Mouse (Mus musculus): ENCODE measurements around the gene Atp8b5. TPM values are rescaled to one million over a fixed set of nuclear protein-coding genes. Genes with fewer than 3 reads are reported as not detected.

Gene Atp8b5
- polyA plus RNA-seq, 1 experiment from 2014 or later, result 0.15 TPM

DNA sequence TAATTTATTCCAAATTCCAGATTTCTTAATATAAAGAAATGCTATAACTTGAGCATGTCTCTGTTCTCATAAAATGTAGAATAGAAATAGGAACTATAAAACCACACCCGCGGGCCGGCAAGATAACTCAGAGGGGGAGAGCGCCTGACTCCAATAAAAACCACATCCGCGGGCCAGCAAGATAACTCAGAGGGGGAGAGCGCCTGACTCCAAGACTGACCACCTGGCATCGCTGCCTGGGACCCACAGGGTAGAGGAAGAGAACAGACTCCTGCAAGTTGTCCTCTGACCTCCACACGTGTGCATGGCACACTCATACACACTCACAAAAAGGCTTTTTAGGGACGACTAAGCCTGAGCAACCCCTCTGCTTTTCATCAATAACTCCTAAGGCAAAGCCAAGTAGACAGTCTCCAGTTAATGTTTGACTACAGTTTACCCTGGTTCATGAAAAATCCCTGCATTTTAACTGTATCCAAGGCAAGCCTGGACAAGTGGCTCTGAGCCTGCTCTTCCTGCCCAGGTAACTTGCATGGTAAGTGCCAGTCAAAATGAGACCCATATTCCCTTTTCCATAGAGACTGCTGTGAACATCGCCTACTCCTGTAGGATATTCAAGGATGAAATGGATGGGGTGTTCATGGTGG is 98.1 kb downstream of the Atp8b5 start:
- H3K27me3 ChIP-seq (ENCODE audit: control insufficient read depth, insufficient read depth, low read length), result no peaks in the 10 kb centered on the region
- DNase-seq (ENCODE audit: low spot score) (no peak), ATAC-seq (ENCODE audit: insufficient number of reproducible peaks, low FRiP score, low TSS enrichment, low read depth) (no peak)
- no peaks in the 10 kb centered on the region for H3K4me1 ChIP-seq (ENCODE audit: control insufficient read depth, insufficient read depth, low read length)
- H3K36me3 ChIP-seq (ENCODE audit: control insufficient read depth, insufficient read depth, low read length), result no peaks in the 10 kb centered on the region
- H3K4me2 ChIP-seq (ENCODE audit: low read depth, severe bottlenecking), result no peak overlapping the region
- no peak overlapping the region for H3K4me3 ChIP-seq (ENCODE audit: low read depth, low read length)
- H3K9me3 ChIP-seq (ENCODE audit: control insufficient read depth, low read length), result no peaks in the 10 kb centered on the region
- H3K9ac ChIP-seq (ENCODE audit: low read length), result no peak overlapping the region
- WGBS, result 85% methylated on average over 11 of the region's 11 CpGs
- H3K27ac ChIP-seq (replicated peaks; ENCODE audit: low read depth, low read length), result no peak overlapping the region

- H3K4me1 ChIP-seq (ENCODE audit: control insufficient read depth, insufficient read depth, low read length), result no peaks in the 10 kb centered on the region
- no peaks in the 10 kb centered on the region for H3K36me3 ChIP-seq (ENCODE audit: control insufficient read depth, insufficient read depth, low read length)
- H3K27me3 ChIP-seq (ENCODE audit: control insufficient read depth, insufficient read depth, low read length), result no peaks in the 10 kb centered on the region
- no peak overlapping the region for H3K9ac ChIP-seq (ENCODE audit: low read length)
- no peak overlapping the region for H3K4me3 ChIP-seq (ENCODE audit: low read depth, low read length)
- DNase-seq (ENCODE audit: low spot score) (no peak), ATAC-seq (ENCODE audit: insufficient number of reproducible peaks, low FRiP score, low TSS enrichment, low read depth) (no peak)
- WGBS, result 91% methylated on average over 5 of the region's 5 CpGs
- H3K27ac ChIP-seq (replicated peaks; ENCODE audit: low read depth, low read length), result no peak overlapping the region
- H3K4me2 ChIP-seq (ENCODE audit: low read depth, severe bottlenecking), result no peak overlapping the region
- H3K9me3 ChIP-seq (ENCODE audit: control insufficient read depth, low read length), result no peaks in the 10 kb centered on the region
These were observed 100.3 kb downstream of the Atp8b5 start for GRCm38 (mm10) chr4:43367295-43367694.

- H3K27me3 ChIP-seq (ENCODE audit: control insufficient read depth, insufficient read depth, low read length), result no peaks in the 10 kb centered on the region
- no peaks in the 10 kb centered on the region for H3K4me1 ChIP-seq (ENCODE audit: control insufficient read depth, insufficient read depth, low read length)
- no peak overlapping the region for H3K4me3 ChIP-seq (ENCODE audit: low read depth, low read length)
- no peak overlapping the region for H3K4me2 ChIP-seq (ENCODE audit: low read depth, severe bottlenecking)
- DNase-seq (ENCODE audit: low spot score), result no peak
- no peaks in the 10 kb centered on the region for H3K9me3 ChIP-seq (ENCODE audit: control insufficient read depth, low read length)
- 92% methylated on average over 9 of the region's 9 CpGs for WGBS
- ATAC-seq (ENCODE audit: insufficient number of reproducible peaks, low FRiP score, low TSS enrichment, low read depth), result no peak
- no peaks in the 10 kb centered on the region for H3K36me3 ChIP-seq (ENCODE audit: control insufficient read depth, insufficient read depth, low read length)
- no peak overlapping the region for H3K9ac ChIP-seq (ENCODE audit: low read length)
- no peak overlapping the region for H3K27ac ChIP-seq (replicated peaks; ENCODE audit: low read depth, low read length)
These were observed 100.8 kb downstream of the Atp8b5 start for GRCm38 (mm10) chr4:43367787-43368186.

DNA sequence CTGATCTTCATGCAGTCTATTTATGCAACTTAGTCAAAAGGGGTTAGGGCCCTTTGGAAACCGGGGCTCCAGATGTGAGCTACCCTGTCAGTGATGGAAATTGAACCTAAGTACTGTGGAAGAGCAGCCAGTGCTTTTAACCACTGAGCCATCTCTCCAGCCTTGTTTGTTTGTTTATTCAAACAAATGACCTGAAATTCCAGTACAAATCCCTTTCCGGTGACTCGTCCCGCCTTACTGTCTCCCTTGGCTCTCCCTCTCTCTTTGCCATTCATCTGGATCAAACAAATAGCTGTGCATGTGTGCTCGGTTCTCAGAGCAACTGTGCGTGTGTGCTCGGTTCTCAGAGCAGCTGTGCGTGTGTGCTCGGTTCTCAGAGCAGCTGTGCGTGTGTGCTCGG is 104.4 kb downstream of the Atp8b5 start:
- Histone ChIP-seq H3K36me3 (ENCODE audit: control insufficient read depth, insufficient read depth, low read length) (no peaks in the 10 kb centered on the region), H3K4me3 (ENCODE audit: low read depth, low read length) (no peak overlapping the region), H3K9ac (ENCODE audit: low read length) (no peak overlapping the region), H3K9me3 (ENCODE audit: control insufficient read depth, low read length) (no peaks in the 10 kb centered on the region), H3K27me3 (ENCODE audit: control insufficient read depth, insufficient read depth, low read length) (0 out of 2 replicates have a peak, but pooled peaks cover 2% of the 10 kb centered on the region), H3K27ac (replicated peaks; ENCODE audit: low read depth, low read length) (no peak overlapping the region), H3K4me1 (ENCODE audit: control insufficient read depth, insufficient read depth, low read length) (no peaks in the 10 kb centered on the region), H3K4me2 (ENCODE audit: low read depth, severe bottlenecking) (no peak overlapping the region)
- 72% methylated on average over 10 of the region's 11 CpGs for WGBS
- no peak for ATAC-seq (ENCODE audit: insufficient number of reproducible peaks, low FRiP score, low TSS enrichment, low read depth)
- DNase-seq (ENCODE audit: low spot score), result no peak

GRCm38 (mm10) chr4:43372155-43372554 is 105.2 kb downstream of the Atp8b5 start:
- no peak overlapping the region for H3K27ac ChIP-seq (replicated peaks; ENCODE audit: low read depth, low read length)
- DNase-seq (ENCODE audit: low spot score) (no peak), ATAC-seq (ENCODE audit: insufficient number of reproducible peaks, low FRiP score, low TSS enrichment, low read depth) (no peak)
- H3K27me3 ChIP-seq (ENCODE audit: control insufficient read depth, insufficient read depth, low read length), result 0 out of 2 replicates have a peak, but pooled peaks cover 2% of the 10 kb centered on the region
- H3K9me3 ChIP-seq (ENCODE audit: control insufficient read depth, low read length), result no peaks in the 10 kb centered on the region
- no peaks in the 10 kb centered on the region for H3K4me1 ChIP-seq (ENCODE audit: control insufficient read depth, insufficient read depth, low read length)
- no peak overlapping the region for H3K4me2 ChIP-seq (ENCODE audit: low read depth, severe bottlenecking)
- H3K9ac ChIP-seq (ENCODE audit: low read length), result no peak overlapping the region
- no peaks in the 10 kb centered on the region for H3K36me3 ChIP-seq (ENCODE audit: control insufficient read depth, insufficient read depth, low read length)
- H3K4me3 ChIP-seq (ENCODE audit: low read depth, low read length), result no peak overlapping the region
- WGBS, result 73% methylated on average over 4 of the region's 4 CpGs

GRCm38 (mm10) chr4:43374266-43374665 is 107.3 kb downstream of the Atp8b5 start:
- Histone ChIP-seq H3K9ac (ENCODE audit: low read length) (no peak overlapping the region), H3K27ac (replicated peaks; ENCODE audit: low read depth, low read length) (no peak overlapping the region), H3K36me3 (ENCODE audit: control insufficient read depth, insufficient read depth, low read length) (no peaks in the 10 kb centered on the region), H3K4me3 (ENCODE audit: low read depth, low read length) (no peak overlapping the region), H3K4me1 (ENCODE audit: control insufficient read depth, insufficient read depth, low read length) (no peaks in the 10 kb centered on the region), H3K4me2 (ENCODE audit: low read depth, severe bottlenecking) (no peak overlapping the region), H3K9me3 (ENCODE audit: control insufficient read depth, low read length) (no peaks in the 10 kb centered on the region), H3K27me3 (ENCODE audit: control insufficient read depth, insufficient read depth, low read length) (0 out of 2 replicates have a peak, but pooled peaks cover 2% of the 10 kb centered on the region)
- ATAC-seq (ENCODE audit: insufficient number of reproducible peaks, low FRiP score, low TSS enrichment, low read depth) (no peak), DNase-seq (ENCODE audit: low spot score) (no peak)
- 80% methylated on average over 4 of the region's 4 CpGs for WGBS

DNA sequence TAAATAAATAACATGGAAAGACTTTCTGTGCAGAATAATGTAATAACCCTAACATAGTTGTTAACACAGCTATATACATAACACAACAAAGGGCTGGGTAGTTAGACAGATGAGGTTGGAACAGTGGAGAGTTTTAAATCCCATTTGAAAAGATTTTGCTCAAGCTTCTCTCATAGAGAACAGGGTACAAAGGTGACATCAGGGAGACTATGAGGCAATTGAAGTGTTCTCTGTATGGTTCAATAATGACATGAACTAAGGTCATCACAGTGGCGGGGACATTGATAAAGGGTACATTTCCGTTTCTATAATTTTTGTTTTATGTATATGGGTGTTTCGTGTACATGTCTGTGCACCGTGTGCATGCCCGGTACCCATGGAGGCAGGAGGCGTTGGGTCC is 112.6 kb downstream of the Atp8b5 start:
- Histone ChIP-seq H3K27ac (replicated peaks; ENCODE audit: low read depth, low read length) (no peak overlapping the region), H3K9ac (ENCODE audit: low read length) (no peak overlapping the region), H3K27me3 (ENCODE audit: control insufficient read depth, insufficient read depth, low read length) (peaks cover 8% of the 10 kb centered on the region; the same call in 1 of the 2 replicates), H3K36me3 (ENCODE audit: control insufficient read depth, insufficient read depth, low read length) (no peaks in the 10 kb centered on the region), H3K4me2 (ENCODE audit: low read depth, severe bottlenecking) (no peak overlapping the region), H3K4me3 (ENCODE audit: low read depth, low read length) (no peak overlapping the region), H3K9me3 (ENCODE audit: control insufficient read depth, low read length) (no peaks in the 10 kb centered on the region), H3K4me1 (ENCODE audit: control insufficient read depth, insufficient read depth, low read length) (0 out of 2 replicates have a peak, but pooled peaks cover 2% of the 10 kb centered on the region)
- DNase-seq (ENCODE audit: low spot score) (no peak), ATAC-seq (ENCODE audit: insufficient number of reproducible peaks, low FRiP score, low TSS enrichment, low read depth) (no peak)
- 91% methylated on average over 6 of the region's 6 CpGs for WGBS

GRCm38 (mm10) chr4:43380951-43381350 is 114.0 kb downstream of the Atp8b5 start:
- Histone ChIP-seq H3K27me3 (ENCODE audit: control insufficient read depth, insufficient read depth, low read length) (peaks cover 8% of the 10 kb centered on the region; the same call in 1 of the 2 replicates), H3K4me2 (ENCODE audit: low read depth, severe bottlenecking) (peak overlapping the region; percentile 89), H3K36me3 (ENCODE audit: control insufficient read depth, insufficient read depth, low read length) (no peaks in the 10 kb centered on the region), H3K4me1 (ENCODE audit: control insufficient read depth, insufficient read depth, low read length) (0 out of 2 replicates have a peak, but pooled peaks cover 2% of the 10 kb centered on the region), H3K9me3 (ENCODE audit: control insufficient read depth, low read length) (no peaks in the 10 kb centered on the region), H3K27ac (replicated peaks; ENCODE audit: low read depth, low read length) (no peak overlapping the region), H3K4me3 (ENCODE audit: low read depth, low read length) (no peak overlapping the region; the same call in 1 of the 2 replicates), H3K9ac (ENCODE audit: low read length) (no peak overlapping the region)
- 42% methylated on average over 10 of the region's 10 CpGs for WGBS
- ATAC-seq (ENCODE audit: insufficient number of reproducible peaks, low FRiP score, low TSS enrichment, low read depth) (no peak), DNase-seq (ENCODE audit: low spot score) (no peak)
